Mouse (Mus musculus): ENCODE data around the gene Hcst. TPM values are rescaled to one million over a fixed set of nuclear protein-coding genes. Genes with fewer than 3 reads are reported as not detected.

Gene Hcst
- polyA plus RNA-seq, 1 experiment from 2014 or later: 7.8 TPM

DNA sequence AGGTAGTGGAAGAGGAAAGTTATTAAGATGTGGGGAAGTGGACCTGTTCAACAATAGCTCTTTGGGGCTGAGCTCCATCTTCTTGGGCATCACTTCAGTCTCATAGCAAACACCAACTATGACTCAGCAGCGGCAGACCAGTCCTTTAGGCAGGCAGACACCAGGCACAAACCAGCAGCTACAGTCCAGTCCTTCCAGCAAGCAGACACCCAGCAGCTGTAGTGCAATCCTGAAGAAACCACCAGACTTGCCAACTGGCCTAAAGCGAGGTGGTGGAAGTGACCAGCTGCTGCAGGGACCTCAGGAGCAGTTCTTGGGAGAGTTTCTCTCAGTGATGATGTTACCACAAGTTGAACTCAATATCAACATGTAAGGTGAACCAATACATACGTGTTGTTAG, 11.0 kb downstream of the Hcst start:
- WGBS (ENCODE audit: insufficient replicate concordance): 59% methylated on average over 3 of the region's 3 CpGs
- no peak overlapping the region for H3K9ac ChIP-seq (ENCODE audit: low read depth, low read length)
- ATAC-seq (ENCODE audit: low read depth): no peak

GRCm38 (mm10) chr7:30402343-30402742, 17.3 kb downstream of the Hcst start:
- 36% methylated on average over 4 of the region's 4 CpGs for WGBS (ENCODE audit: insufficient replicate concordance)
- no peaks in the 10 kb centered on the region for H3K4me1 ChIP-seq (ENCODE audit: control insufficient read depth, low read depth, low read length)

More for the DNA sequence above, 11.0 kb downstream of the Hcst start:
- no peaks in the 10 kb centered on the region for H3K36me3 ChIP-seq (ENCODE audit: control insufficient read depth, insufficient read depth)
- H3K4me1 ChIP-seq (ENCODE audit: control insufficient read depth, low read depth, low read length): no peaks in the 10 kb centered on the region
- no peak overlapping the region for H3K4me2 ChIP-seq (ENCODE audit: low read depth, low read length)
- H3K9me3 ChIP-seq (replicated peaks; ENCODE audit: control insufficient read depth, low read length): no peaks in the 10 kb centered on the region
- H3K4me3 ChIP-seq (ENCODE audit: low read depth, low read length): no peak overlapping the region
- H3K27me3 ChIP-seq (ENCODE audit: control insufficient read depth, insufficient read depth, low read depth, low read length): no peaks in the 10 kb centered on the region
- H3K27ac ChIP-seq (ENCODE audit: low read length): no peak overlapping the region

DNA sequence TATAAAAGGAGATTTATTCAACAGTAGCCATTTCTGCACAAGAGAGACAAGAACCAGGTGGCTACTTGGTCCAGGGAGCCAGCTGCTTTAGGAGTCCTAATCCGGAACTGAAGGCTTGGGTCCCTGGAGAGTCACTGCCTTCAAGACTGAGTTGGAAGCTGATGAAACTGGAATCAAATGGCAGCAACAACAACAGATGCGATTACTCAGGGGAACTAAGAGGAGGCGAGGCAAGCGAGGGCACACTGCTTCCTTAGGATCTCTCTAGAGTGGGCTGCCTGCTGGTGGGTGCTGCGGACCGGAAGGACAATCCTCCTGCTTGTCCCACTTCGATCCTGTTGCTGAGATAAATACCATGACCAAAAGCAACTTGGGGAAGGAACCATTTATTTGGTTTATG, 20.0 kb downstream of the Hcst start:
- Histone ChIP-seq H3K4me1 (ENCODE audit: control insufficient read depth, low read depth, low read length) (no peaks in the 10 kb centered on the region), H3K4me2 (ENCODE audit: low read depth, low read length) (no peak overlapping the region), H3K9me3 (replicated peaks; ENCODE audit: control insufficient read depth, low read length) (no peaks in the 10 kb centered on the region), H3K27me3 (ENCODE audit: control insufficient read depth, insufficient read depth, low read depth, low read length) (no peaks in the 10 kb centered on the region), H3K27ac (ENCODE audit: low read length) (no peak overlapping the region), H3K9ac (ENCODE audit: low read depth, low read length) (no peak overlapping the region), H3K36me3 (ENCODE audit: control insufficient read depth, insufficient read depth) (no peaks in the 10 kb centered on the region), H3K4me3 (ENCODE audit: low read depth, low read length) (no peak overlapping the region)
- no peak for ATAC-seq (ENCODE audit: low read depth)
- WGBS (ENCODE audit: insufficient replicate concordance): 54% methylated on average over 7 of the region's 7 CpGs

More at GRCm38 (mm10) chr7:30402343-30402742, 17.3 kb downstream of the Hcst start:
- no peaks in the 10 kb centered on the region for H3K36me3 ChIP-seq (ENCODE audit: control insufficient read depth, insufficient read depth)
- no peaks in the 10 kb centered on the region for H3K9me3 ChIP-seq (replicated peaks; ENCODE audit: control insufficient read depth, low read length)
- no peak overlapping the region for H3K27ac ChIP-seq (ENCODE audit: low read length)
- no peak for ATAC-seq (ENCODE audit: low read depth)
- H3K4me2 ChIP-seq (ENCODE audit: low read depth, low read length): no peak overlapping the region
- H3K9ac ChIP-seq (ENCODE audit: low read depth, low read length): no peak overlapping the region
- H3K27me3 ChIP-seq (ENCODE audit: control insufficient read depth, insufficient read depth, low read depth, low read length): no peaks in the 10 kb centered on the region
- H3K4me3 ChIP-seq (ENCODE audit: low read depth, low read length): no peak overlapping the region

DNA sequence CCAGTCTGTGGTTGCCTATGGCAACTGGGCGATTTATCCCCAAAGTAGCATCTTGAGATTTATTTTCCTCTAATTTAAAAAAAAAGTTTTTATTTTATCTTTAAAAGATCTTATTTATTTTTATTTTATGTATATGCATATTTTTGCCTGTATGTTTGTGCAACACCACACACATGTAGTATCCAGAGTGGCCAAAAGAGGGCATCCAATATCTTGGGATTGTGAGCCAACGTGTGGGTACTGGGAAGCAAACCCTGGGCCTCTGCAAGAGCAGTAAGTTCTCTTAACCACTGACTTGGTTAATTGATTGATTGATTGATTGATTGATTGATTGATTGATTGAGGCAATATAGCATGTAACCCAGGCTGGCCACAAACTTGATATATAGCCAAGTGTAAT, 24.8 kb downstream of the Hcst start:
- no peak overlapping the region for H3K4me2 ChIP-seq (ENCODE audit: low read depth, low read length)

GRCm38 (mm10) chr7:30394379-30394778, 25.3 kb downstream of the Hcst start:
- Histone ChIP-seq H3K9me3 (replicated peaks; ENCODE audit: control insufficient read depth, low read length) (no peaks in the 10 kb centered on the region), H3K4me2 (ENCODE audit: low read depth, low read length) (no peak overlapping the region), H3K4me1 (ENCODE audit: control insufficient read depth, low read depth, low read length) (no peaks in the 10 kb centered on the region; the same call in 1 of the 2 replicates), H3K36me3 (ENCODE audit: control insufficient read depth, insufficient read depth) (no peaks in the 10 kb centered on the region), H3K27ac (ENCODE audit: low read length) (peak overlapping the region; percentile 68), H3K4me3 (ENCODE audit: low read depth, low read length) (no peak overlapping the region), H3K9ac (ENCODE audit: low read depth, low read length) (no peak overlapping the region), H3K27me3 (ENCODE audit: control insufficient read depth, insufficient read depth, low read depth, low read length) (no peaks in the 10 kb centered on the region)
- 7% methylated on average over 11 of the region's 11 CpGs for WGBS (ENCODE audit: insufficient replicate concordance)
- peak; percentile 72 for ATAC-seq (ENCODE audit: low read depth)

More for the DNA sequence above, 24.8 kb downstream of the Hcst start:
- Histone ChIP-seq H3K27me3 (ENCODE audit: control insufficient read depth, insufficient read depth, low read depth, low read length) (no peaks in the 10 kb centered on the region), H3K9me3 (replicated peaks; ENCODE audit: control insufficient read depth, low read length) (no peaks in the 10 kb centered on the region), H3K4me1 (ENCODE audit: control insufficient read depth, low read depth, low read length) (no peaks in the 10 kb centered on the region; the same call in 1 of the 2 replicates), H3K4me3 (ENCODE audit: low read depth, low read length) (no peak overlapping the region), H3K36me3 (ENCODE audit: control insufficient read depth, insufficient read depth) (no peaks in the 10 kb centered on the region), H3K9ac (ENCODE audit: low read depth, low read length) (no peak overlapping the region), H3K27ac (ENCODE audit: low read length) (peak overlapping the region; percentile 59)
- WGBS (ENCODE audit: insufficient replicate concordance): 36% methylated on average over 2 of the region's 2 CpGs
- ATAC-seq (ENCODE audit: low read depth): no peak

DNA sequence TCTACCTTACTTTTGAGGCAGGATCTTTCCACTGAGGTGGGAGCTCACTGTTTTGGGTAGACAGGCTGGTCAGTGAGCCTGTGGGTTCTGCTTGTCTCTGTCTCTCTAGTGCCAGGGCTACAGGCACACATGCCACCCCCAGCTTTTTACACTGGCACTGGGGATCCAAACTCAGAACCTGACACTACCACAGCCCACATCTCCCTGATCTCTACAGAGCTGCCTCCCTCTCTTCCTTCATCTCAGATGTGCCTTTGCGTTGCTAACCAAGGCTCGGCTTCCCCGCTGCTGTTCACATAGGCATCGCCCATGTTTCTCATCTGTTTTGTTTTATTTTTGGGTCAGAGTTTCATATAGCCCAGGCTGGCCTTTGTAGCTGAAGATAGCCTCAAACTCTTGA, 26.0 kb downstream of the Hcst start:
- H3K4me2 ChIP-seq (ENCODE audit: low read depth, low read length): no peak overlapping the region
- H3K9ac ChIP-seq (ENCODE audit: low read depth, low read length): no peak overlapping the region
- no peaks in the 10 kb centered on the region for H3K27me3 ChIP-seq (ENCODE audit: control insufficient read depth, insufficient read depth, low read depth, low read length)
- H3K9me3 ChIP-seq (replicated peaks; ENCODE audit: control insufficient read depth, low read length): no peaks in the 10 kb centered on the region
- peak overlapping the region; percentile 68 for H3K27ac ChIP-seq (ENCODE audit: low read length)
- ATAC-seq (ENCODE audit: low read depth): no peak
- H3K4me1 ChIP-seq (ENCODE audit: control insufficient read depth, low read depth, low read length): no peaks in the 10 kb centered on the region; the same call in 1 of the 2 replicates
- WGBS (ENCODE audit: insufficient replicate concordance): 55% methylated on average over 4 of the region's 4 CpGs
- H3K36me3 ChIP-seq (ENCODE audit: control insufficient read depth, insufficient read depth): no peaks in the 10 kb centered on the region
- H3K4me3 ChIP-seq (ENCODE audit: low read depth, low read length): no peak overlapping the region

GRCm38 (mm10) chr7:30392746-30393520, 26.7 kb downstream of the Hcst start:
- ATAC-seq (ENCODE audit: low read depth): no peak
- Histone ChIP-seq H3K27ac (ENCODE audit: low read length) (peak overlapping the region; percentile 24; the same call in 1 of the 2 replicates), H3K9me3 (replicated peaks; ENCODE audit: control insufficient read depth, low read length) (no peaks in the 10 kb centered on the region), H3K4me3 (ENCODE audit: low read depth, low read length) (no peak overlapping the region), H3K36me3 (ENCODE audit: control insufficient read depth, insufficient read depth) (no peaks in the 10 kb centered on the region), H3K27me3 (ENCODE audit: control insufficient read depth, insufficient read depth, low read depth, low read length) (no peaks in the 10 kb centered on the region), H3K4me2 (ENCODE audit: low read depth, low read length) (no peak overlapping the region), H3K9ac (ENCODE audit: low read depth, low read length) (no peak overlapping the region), H3K4me1 (ENCODE audit: control insufficient read depth, low read depth, low read length) (no peaks in the 10 kb centered on the region; the same call in 1 of the 2 replicates)
- WGBS (ENCODE audit: insufficient replicate concordance): 41% methylated on average over 4 of the region's 4 CpGs

- no peak overlapping the region for H3K4me3 ChIP-seq (ENCODE audit: low read depth, low read length)
- H3K4me1 ChIP-seq (ENCODE audit: control insufficient read depth, low read depth, low read length): no peaks in the 10 kb centered on the region
- 63% methylated on average over 9 of the region's 9 CpGs for WGBS (ENCODE audit: insufficient replicate concordance)
- no peaks in the 10 kb centered on the region for H3K27me3 ChIP-seq (ENCODE audit: control insufficient read depth, insufficient read depth, low read depth, low read length)
- ATAC-seq (ENCODE audit: low read depth): no peak
- H3K9ac ChIP-seq (ENCODE audit: low read depth, low read length): no peak overlapping the region
- no peak overlapping the region for H3K4me2 ChIP-seq (ENCODE audit: low read depth, low read length)
- no peak overlapping the region for H3K27ac ChIP-seq (ENCODE audit: low read length)
- no peaks in the 10 kb centered on the region for H3K9me3 ChIP-seq (replicated peaks; ENCODE audit: control insufficient read depth, low read length)
- no peaks in the 10 kb centered on the region for H3K36me3 ChIP-seq (ENCODE audit: control insufficient read depth, insufficient read depth)
These were observed 35.5 kb downstream of the Hcst start for GRCm38 (mm10) chr7:30384106-30384505.

- Histone ChIP-seq H3K4me2 (ENCODE audit: low read depth, low read length) (no peak overlapping the region), H3K9me3 (replicated peaks; ENCODE audit: control insufficient read depth, low read length) (no peaks in the 10 kb centered on the region), H3K4me1 (ENCODE audit: control insufficient read depth, low read depth, low read length) (no peaks in the 10 kb centered on the region), H3K4me3 (ENCODE audit: low read depth, low read length) (no peak overlapping the region), H3K27ac (ENCODE audit: low read length) (no peak overlapping the region), H3K9ac (ENCODE audit: low read depth, low read length) (no peak overlapping the region), H3K36me3 (ENCODE audit: control insufficient read depth, insufficient read depth) (no peaks in the 10 kb centered on the region), H3K27me3 (ENCODE audit: control insufficient read depth, insufficient read depth, low read depth, low read length) (no peaks in the 10 kb centered on the region)
- 37% methylated on average over 5 of the region's 5 CpGs for WGBS (ENCODE audit: insufficient replicate concordance)
- ATAC-seq (ENCODE audit: low read depth): no peak
These were observed 39.6 kb downstream of the Hcst start for GRCm38 (mm10) chr7:30380061-30380460.
